Mouse (Mus musculus): Measurements from ENCODE around the gene Fgf12.

DNA sequence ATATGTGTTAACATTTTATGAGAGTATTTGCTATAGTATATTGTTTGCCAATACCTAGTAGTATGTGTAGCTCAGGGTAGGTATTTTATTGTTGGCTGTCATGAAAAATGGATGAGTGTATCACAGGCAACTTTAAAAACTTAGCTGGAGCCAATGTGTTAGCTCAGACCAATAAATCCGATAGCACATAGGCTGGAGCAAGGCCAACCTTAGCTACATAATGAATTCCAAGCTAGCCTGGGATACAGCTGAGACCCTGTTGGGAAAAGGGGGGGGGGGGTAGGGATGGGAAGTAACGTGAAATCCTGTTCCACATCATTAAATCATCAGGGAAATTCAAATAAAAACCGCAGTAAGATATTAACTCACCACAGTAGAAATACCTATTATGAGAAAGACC lies 18.4 kb downstream of the Fgf12 start:
- no peak for TF ChIP-seq POLR2A (IDR thresholded peaks at IDR 0.05; ENCODE audit: low read depth, low read length)
- TF ChIP-seq CTCF (IDR thresholded peaks at IDR 0.05; ENCODE audit: borderline replicate concordance, insufficient read depth, low read length), result no peak
